ENCODE assay signal across 22 mouse cellular contexts in the genomic region with DNA sequence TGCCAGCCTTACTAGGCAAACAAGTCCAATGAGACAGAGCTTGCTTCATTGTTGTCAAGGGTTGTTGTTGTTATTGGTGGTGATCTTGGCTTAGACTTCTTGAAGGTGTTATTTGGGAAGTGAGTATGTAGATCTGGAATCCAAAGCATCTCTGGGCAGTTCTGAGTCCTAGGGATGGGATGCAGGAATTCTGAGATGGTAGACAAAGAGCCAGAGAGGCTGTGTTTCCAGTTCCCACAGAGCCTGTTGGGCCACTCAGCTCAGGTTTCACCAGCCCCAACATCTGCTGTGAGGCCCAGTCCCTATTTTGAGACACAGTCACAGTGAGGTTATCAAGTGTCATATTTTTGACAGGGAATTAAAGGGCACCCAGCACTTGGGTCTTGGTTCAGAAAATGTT.
DNase-seq lines count a peak whose midpoint lies in the region; ATAC-seq and TF ChIP-seq lines count a peak whose summit lies in the region.
"Had no signal": no experiment of that assay in that cellular context is flagged by ENCODE, and none has a peak within 500 bp of the region (broad histone marks: within the 10 kb centered on the region; RNA-seq: fewer than 3 reads in every experiment).

No protein-coding gene starts in this region.

- no peak overlapping the region for H3K9ac ChIP-seq in heart, embryonic 15.5 days
- no peak overlapping the region for H3K9ac ChIP-seq in heart, adult 2 months (ENCODE audit: low read depth, low read length)
- no peak overlapping the region for H3K9ac ChIP-seq in embryonic facial prominence, embryonic 15.5 days
- H3K9ac ChIP-seq: limb, embryonic 15.5 days; midbrain, embryonic 15.5 days; neural tube, embryonic 15.5 days had no signal

- H3K4me1 ChIP-seq in heart, embryonic 15.5 days (replicated peaks): peaks cover 21% of the 10 kb centered on the region
- peaks cover 3% of the 10 kb centered on the region; the same call in 1 of the 2 replicates for H3K4me1 ChIP-seq in heart, adult 2 months (ENCODE audit: control insufficient read depth, insufficient read depth, low read length)
- 0 out of 2 replicates have a peak, but pooled peaks cover 4% of the 10 kb centered on the region for H3K4me1 ChIP-seq in embryonic facial prominence, embryonic 15.5 days
- H3K4me1 ChIP-seq: limb, embryonic 15.5 days; midbrain, embryonic 15.5 days; neural tube, embryonic 15.5 days had no signal

- no peaks in the 10 kb centered on the region for H3K27me3 ChIP-seq in heart, embryonic 15.5 days
- no peaks in the 10 kb centered on the region for H3K27me3 ChIP-seq in heart, adult 2 months (ENCODE audit: control insufficient read depth, insufficient read depth, low read length)
- no peaks in the 10 kb centered on the region for H3K27me3 ChIP-seq in embryonic facial prominence, embryonic 15.5 days
- H3K27me3 ChIP-seq: limb, embryonic 15.5 days; midbrain, embryonic 15.5 days; neural tube, embryonic 15.5 days had no signal

- TF ChIP-seq CTCF in heart, adult 2 months (IDR thresholded peaks at IDR 0.05): no peak

- DNase-seq in gastrocnemius, adult 18-20 months (ENCODE audit: low spot score): peak; percentile 62
- no peak for DNase-seq in gastrocnemius, postnatal 10 days
- DNase-seq in heart, adult 2 months: no peak
- peak; percentile 57 for DNase-seq in R1 (ENCODE audit: low read depth, low spot score)
- no peak for DNase-seq in ovary, adult 18-20 months (ENCODE audit: low spot score)
- DNase-seq: adrenal gland, postnatal 10 days; cerebellum, adult 9-10 months; heart, adult 18-20 months; heart, postnatal 14 days; lung, postnatal 14 days; right cerebral cortex, postnatal 14 days; thymus, adult 2 months had no signal

- peak; percentile 29; the same call in 1 of the 2 replicates for ATAC-seq in heart, embryonic 15.5 days (replicated peaks; ENCODE audit: insufficient number of reproducible peaks, insufficient read depth, low FRiP score, low read depth)
- no peak for ATAC-seq in embryonic facial prominence, embryonic 15.5 days (ENCODE audit: insufficient number of reproducible peaks, low FRiP score, low TSS enrichment, low read depth)
- no peak for ATAC-seq in activated CD4-positive, CD25-positive, alpha-beta regulatory T cell, adult 4 months
- ATAC-seq: forebrain, embryonic 14.5 days; hindbrain, postnatal 0 days; intestine, postnatal 0 days; midbrain, embryonic 15.5 days had no signal

- H3K79me2 ChIP-seq in heart, adult 2 months (replicated peaks; ENCODE audit: control insufficient read depth, insufficient read depth, low read length): no peaks in the 10 kb centered on the region

- TF ChIP-seq EP300 in heart, adult 2 months (IDR thresholded peaks at IDR 0.05; ENCODE audit: insufficient read depth, low read depth, low read length): no peak

- H3K9me3 ChIP-seq in heart, embryonic 15.5 days (replicated peaks): no peaks in the 10 kb centered on the region
- no peaks in the 10 kb centered on the region for H3K9me3 ChIP-seq in embryonic facial prominence, embryonic 15.5 days (replicated peaks)
- H3K9me3 ChIP-seq: G1E; limb, embryonic 15.5 days; midbrain, embryonic 15.5 days; neural tube, embryonic 15.5 days had no signal

- no peak overlapping the region for H3K4me2 ChIP-seq in heart, embryonic 15.5 days
- no peak overlapping the region for H3K4me2 ChIP-seq in embryonic facial prominence, embryonic 15.5 days (replicated peaks)
- H3K4me2 ChIP-seq: limb, embryonic 15.5 days; midbrain, embryonic 15.5 days; neural tube, embryonic 15.5 days had no signal

- no peak overlapping the region for H3K4me3 ChIP-seq in heart, embryonic 15.5 days
- no peak overlapping the region for H3K4me3 ChIP-seq in heart, adult 2 months
- no peak overlapping the region for H3K4me3 ChIP-seq in embryonic facial prominence, embryonic 15.5 days (replicated peaks)
- H3K4me3 ChIP-seq: limb, embryonic 15.5 days; midbrain, embryonic 15.5 days; neural tube, embryonic 15.5 days had no signal

- intact Hi-C loops in heart, adult 2 months (cut with DNase I): loop anchor here (5.0 kb wide), 1 partner anchor 36 kb away; no protein-coding TSS in a partner anchor

- no peaks in the 10 kb centered on the region for H3K36me3 ChIP-seq in heart, embryonic 15.5 days
- H3K36me3 ChIP-seq in heart, adult 2 months (ENCODE audit: control insufficient read depth, insufficient read depth, low read length): no peaks in the 10 kb centered on the region
- no peaks in the 10 kb centered on the region for H3K36me3 ChIP-seq in embryonic facial prominence, embryonic 15.5 days
- H3K36me3 ChIP-seq: G1E; limb, embryonic 15.5 days; midbrain, embryonic 15.5 days; neural tube, embryonic 15.5 days had no signal

- TF ChIP-seq POLR2A in heart, adult 2 months (IDR thresholded peaks at IDR 0.05; ENCODE audit: insufficient read depth, low read depth, low read length): no peak

- peak overlapping the region; percentile 33; the same call in 1 of the 2 replicates for H3K27ac ChIP-seq in heart, embryonic 15.5 days
- no peak overlapping the region for H3K27ac ChIP-seq in heart, adult 2 months
- 0 out of 2 replicates have a peak overlapping the region, but pooled peaks have one; percentile 17 for H3K27ac ChIP-seq in embryonic facial prominence, embryonic 15.5 days (replicated peaks)
- H3K27ac ChIP-seq: hindbrain, postnatal 0 days; limb, embryonic 15.5 days; midbrain, embryonic 15.5 days; neural tube, embryonic 15.5 days had no signal

Comparison
In these comparisons a context has a peak if more than half of its experiments do, and no peak if none do; other contexts are left out.
1. DNase-seq: peak in gastrocnemius, adult 18-20 months (single experiment) and R1 (single experiment); none in gastrocnemius, postnatal 10 days (single experiment), heart, adult 2 months (0 of 2) and ovary, adult 18-20 months (single experiment).